In the genomic region with DNA sequence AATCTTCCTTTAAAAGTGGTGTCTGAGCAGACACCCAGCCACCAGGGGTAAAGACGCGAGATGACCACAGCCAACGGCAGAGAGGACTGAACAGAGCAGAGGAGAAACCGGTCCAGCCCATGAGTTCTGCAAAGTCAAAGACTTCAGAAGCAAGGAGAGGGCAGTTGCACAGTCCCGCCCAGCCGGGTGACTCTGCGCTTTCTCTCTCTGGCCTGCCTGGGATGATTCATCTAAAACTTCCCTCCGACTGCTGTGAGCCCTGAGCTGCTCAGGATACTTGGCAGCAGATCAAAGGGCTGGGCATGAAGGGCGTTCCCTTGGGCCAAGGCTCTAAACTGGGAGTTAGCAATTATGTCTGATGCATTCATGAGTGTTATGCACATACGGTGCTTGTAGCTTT, we compare ENCODE assay signal across 8 mouse cellular contexts. TPM values are rescaled to one million over a fixed set of nuclear protein-coding genes. Genes with fewer than 3 reads are reported as not detected.
DNase-seq lines count a peak whose midpoint lies in the region; ATAC-seq and TF ChIP-seq lines count a peak whose summit lies in the region.

No protein-coding gene starts in this region.

- no peak overlapping the region for H3K4me2 ChIP-seq in hindbrain, postnatal 0 days (ENCODE audit: low read depth, low read length)
- H3K4me2 ChIP-seq in liver, embryonic 15.5 days: peak overlapping the region; percentile 62
- H3K4me2 ChIP-seq in neural tube, embryonic 11.5 days (ENCODE audit: low read depth): no peak overlapping the region; the same call in 1 of the 2 replicates

- DNase-seq in G1E (ENCODE audit: low spot score): peak; percentile 23
- peak; percentile 68 for DNase-seq in brain, adult 2 months (ENCODE audit: low read depth, low spot score)
- DNase-seq in gastrocnemius, postnatal 14 days: peak; percentile 85
- peak; percentile 74 for DNase-seq in hindbrain, postnatal 0 days (ENCODE audit: low spot score)
- DNase-seq in neural tube, embryonic 11.5 days (ENCODE audit: low spot score): peak; percentile 59
- no peak for DNase-seq in thymus, postnatal 36 days
- no peak for DNase-seq in frontal cortex, adult 2 months (ENCODE audit: extremely low spot score in 1 of 2, low spot score in 1 of 2)

- no peaks in the 10 kb centered on the region for H3K36me3 ChIP-seq in G1E (replicated peaks)
- no peaks in the 10 kb centered on the region for H3K36me3 ChIP-seq in hindbrain, postnatal 0 days (ENCODE audit: insufficient read depth, low read length)
- H3K36me3 ChIP-seq in liver, embryonic 15.5 days (replicated peaks): no peaks in the 10 kb centered on the region
- H3K36me3 ChIP-seq in neural tube, embryonic 11.5 days (ENCODE audit: control insufficient read depth, insufficient read depth, low read length): no peaks in the 10 kb centered on the region

- H3K9me3 ChIP-seq in G1E (replicated peaks): no peaks in the 10 kb centered on the region
- H3K9me3 ChIP-seq in hindbrain, postnatal 0 days (ENCODE audit: low read length): no peaks in the 10 kb centered on the region
- H3K9me3 ChIP-seq in liver, embryonic 15.5 days (replicated peaks): no peaks in the 10 kb centered on the region
- no peaks in the 10 kb centered on the region for H3K9me3 ChIP-seq in neural tube, embryonic 11.5 days (ENCODE audit: control insufficient read depth, low read length)

- H3K27me3 ChIP-seq in G1E (ENCODE audit: insufficient read depth, low read length): peaks cover 2% of the 10 kb centered on the region; the same call in 1 of the 2 replicates
- no peaks in the 10 kb centered on the region for H3K27me3 ChIP-seq in hindbrain, postnatal 0 days (ENCODE audit: insufficient read depth, low read length)
- H3K27me3 ChIP-seq in liver, embryonic 15.5 days: peaks cover 12% of the 10 kb centered on the region
- H3K27me3 ChIP-seq in neural tube, embryonic 11.5 days (ENCODE audit: control insufficient read depth, insufficient read depth, low read length): no peaks in the 10 kb centered on the region

- peaks cover 15% of the 10 kb centered on the region for H3K4me1 ChIP-seq in G1E (ENCODE audit: insufficient read depth, low read depth, low read length)
- H3K4me1 ChIP-seq in hindbrain, postnatal 0 days (ENCODE audit: insufficient read depth, low read length): no peaks in the 10 kb centered on the region; the same call in 1 of the 2 replicates
- peaks cover 53% of the 10 kb centered on the region for H3K4me1 ChIP-seq in liver, embryonic 15.5 days (replicated peaks)
- no peaks in the 10 kb centered on the region for H3K4me1 ChIP-seq in neural tube, embryonic 11.5 days (ENCODE audit: control insufficient read depth, insufficient read depth, low read length)

- intact Hi-C loops in gastrocnemius, postnatal 14 days (cut with DNase I; ENCODE audit: low total_unique reads): loop anchor here (5.0 kb wide), 2 partner anchors 83 to 103 kb away; no protein-coding TSS in a partner anchor

- no peak overlapping the region for H3K27ac ChIP-seq in hindbrain, postnatal 0 days
- peak overlapping the region; percentile 85 for H3K27ac ChIP-seq in liver, embryonic 15.5 days (replicated peaks)
- no peak overlapping the region for H3K27ac ChIP-seq in neural tube, embryonic 11.5 days (ENCODE audit: low read depth, low read length)

- WGBS in hindbrain, postnatal 0 days: 35% methylated on average over 10 of the region's 10 CpGs
- 8% methylated on average over 10 of the region's 10 CpGs for WGBS in liver, embryonic 15.5 days (ENCODE audit: insufficient replicate concordance)
- 47% methylated on average over 10 of the region's 10 CpGs for WGBS in neural tube, embryonic 11.5 days

- no peak overlapping the region for H3K4me3 ChIP-seq in G1E (ENCODE audit: low read depth, low read length)
- no peak overlapping the region for H3K4me3 ChIP-seq in hindbrain, postnatal 0 days (ENCODE audit: low read length)
- H3K4me3 ChIP-seq in liver, embryonic 15.5 days (replicated peaks): no peak overlapping the region
- no peak overlapping the region for H3K4me3 ChIP-seq in neural tube, embryonic 11.5 days (ENCODE audit: low read depth, low read length)

- TF ChIP-seq CTCF in G1E (IDR thresholded peaks at IDR 0.05; ENCODE audit: low read depth, low read length): no peak
- TF ChIP-seq CTCF in hindbrain, postnatal 0 days (IDR thresholded peaks at IDR 0.05; ENCODE audit: low read depth): no peak

- ATAC-seq in G1E (ENCODE audit: extremely low read depth, insufficient number of reproducible peaks, low FRiP score, poor library complexity, severe bottlenecking): peak; percentile 95
- peak; percentile 33 for ATAC-seq in hindbrain, postnatal 0 days
- peak; percentile 97 for ATAC-seq in liver, embryonic 15.5 days (ENCODE audit: insufficient read depth)
- no peak for ATAC-seq in neural tube, embryonic 11.5 days (ENCODE audit: insufficient read depth, low FRiP score, low TSS enrichment)

- H3K9ac ChIP-seq in hindbrain, postnatal 0 days (replicated peaks; ENCODE audit: low read length): no peak overlapping the region
- no peak overlapping the region for H3K9ac ChIP-seq in liver, embryonic 15.5 days
- no peak overlapping the region for H3K9ac ChIP-seq in neural tube, embryonic 11.5 days (ENCODE audit: low read length)

RNA-seq across cellular contexts. Expression of a gene that starts 51.2 kb away (rescaled TPM):
- total RNA-seq in G1E (2014; fragmentation: Nextera tagmentation) (not detected in 2 replicates), G1E (2017) (0.33 TPM in 1 of 2 replicates, not detected in the other)
- polyA plus RNA-seq in G1E (2012): not detected in 2 replicates
- 1 to 10 TPM in 1 of 2 experiments, under 1 TPM in 1; 0.82 to 1.1 TPM for total RNA-seq in gastrocnemius, postnatal 14 days (2021)
- total RNA-seq in hindbrain, postnatal 0 days (2014; rRNA removed): 3.1 and 6.7 TPM in 2 replicates
- polyA plus RNA-seq in hindbrain, postnatal 0 days (2015; fragmentation: Nextera tagmentation; extraction: Ambion mirVana): 12.8 and 15.6 TPM in 2 replicates
- 19.3 and 20.0 TPM in 2 replicates for polyA plus RNA-seq in liver, embryonic 15.5 days (2015; fragmentation: Nextera tagmentation; extraction: Ambion mirVana)
- polyA plus RNA-seq in neural tube, embryonic 11.5 days (2014; fragmentation: Nextera tagmentation; extraction: Ambion mirVana): 1.1 and 1.6 TPM in 2 replicates
- 2.7 and 3.9 TPM in 2 replicates for polyA plus RNA-seq in frontal cortex, adult 2 months (2012; rRNA removed)

Comparison
In these comparisons a context has a peak if more than half of its experiments do, and no peak if none do; other contexts are left out.
1. DNase-seq: peak in G1E (single experiment), brain, adult 2 months (single experiment), gastrocnemius, postnatal 14 days (single experiment), hindbrain, postnatal 0 days (single experiment) and neural tube, embryonic 11.5 days (single experiment); none in thymus, postnatal 36 days (0 of 2) and frontal cortex, adult 2 months (0 of 2).